Mouse (Mus musculus): ENCODE measurements around the gene Camta1. TPM values are rescaled to one million over a fixed set of nuclear protein-coding genes. Genes with fewer than 3 reads are reported as not detected.

Gene Camta1
- polyA plus RNA-seq, 1 experiment from 2014 or later = 159 TPM

- Histone ChIP-seq H3K27me3 (replicated peaks) (0 out of 2 replicates have a peak, but pooled peaks cover 7% of the 10 kb centered on the region), H3K4me1 (replicated peaks) (peaks cover 30% of the 10 kb centered on the region), H3K27ac (ENCODE audit: poor library complexity, severe bottlenecking) (0 out of 2 replicates have a peak overlapping the region, but pooled peaks have one; percentile 12), H3K4me3 (no peak overlapping the region), H3K9ac (no peak overlapping the region), H3K36me3 (no peaks in the 10 kb centered on the region), H3K9me3 (replicated peaks) (no peaks in the 10 kb centered on the region), H3K4me2 (no peak overlapping the region)
- 42% methylated on average over 11 of the region's 11 CpGs for WGBS
- ATAC-seq (ENCODE audit: insufficient number of reproducible peaks, low FRiP score) = no peak; the same call in 1 of the 2 replicates
These were observed 559.2 kb downstream of the Camta1 start for GRCm38 (mm10) chr4:151302195-151303126.

DNA sequence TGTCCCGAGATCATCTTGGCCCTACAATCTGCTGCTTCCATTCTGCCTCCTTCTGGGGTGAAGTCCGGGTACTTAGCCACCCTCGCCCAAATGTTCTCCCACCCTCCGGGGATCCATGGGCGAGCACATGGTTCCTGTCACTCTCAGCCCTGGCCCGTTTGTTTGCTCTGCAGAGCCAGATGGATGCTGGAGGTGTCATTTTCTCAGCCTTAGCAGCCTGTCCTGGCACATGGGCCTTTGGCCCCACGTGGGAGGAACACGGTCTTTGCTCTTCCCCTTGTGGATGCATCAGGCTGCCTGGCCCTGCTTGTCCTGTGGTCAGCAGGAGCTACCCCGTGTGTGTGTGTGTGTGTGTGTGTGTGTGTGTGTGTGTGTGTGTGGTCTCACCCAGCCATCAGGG is 560.3 kb downstream of the Camta1 start:
- Histone ChIP-seq H3K4me1 (replicated peaks) (peaks cover 37% of the 10 kb centered on the region), H3K36me3 (no peaks in the 10 kb centered on the region), H3K9me3 (replicated peaks) (no peaks in the 10 kb centered on the region), H3K27me3 (replicated peaks) (0 out of 2 replicates have a peak, but pooled peaks cover 7% of the 10 kb centered on the region), H3K4me3 (no peak overlapping the region), H3K9ac (no peak overlapping the region), H3K4me2 (no peak overlapping the region), H3K27ac (ENCODE audit: poor library complexity, severe bottlenecking) (no peak overlapping the region)
- 43% methylated on average over 9 of the region's 9 CpGs for WGBS
- ATAC-seq (ENCODE audit: insufficient number of reproducible peaks, low FRiP score) = no peak

- ATAC-seq (ENCODE audit: insufficient number of reproducible peaks, low FRiP score) = peak; percentile 62; the same call in 1 of the 2 replicates
- Histone ChIP-seq H3K4me3 (no peak overlapping the region), H3K27ac (ENCODE audit: poor library complexity, severe bottlenecking) (no peak overlapping the region), H3K4me2 (peak overlapping the region; percentile 20; the same call in 1 of the 2 replicates), H3K9me3 (replicated peaks) (no peaks in the 10 kb centered on the region), H3K27me3 (replicated peaks) (0 out of 2 replicates have a peak, but pooled peaks cover 7% of the 10 kb centered on the region), H3K4me1 (replicated peaks) (peaks cover 42% of the 10 kb centered on the region), H3K9ac (no peak overlapping the region), H3K36me3 (no peaks in the 10 kb centered on the region)
- 15% methylated on average over 15 of the region's 15 CpGs for WGBS
These were observed 561.0 kb downstream of the Camta1 start for GRCm38 (mm10) chr4:151300706-151301105.

DNA sequence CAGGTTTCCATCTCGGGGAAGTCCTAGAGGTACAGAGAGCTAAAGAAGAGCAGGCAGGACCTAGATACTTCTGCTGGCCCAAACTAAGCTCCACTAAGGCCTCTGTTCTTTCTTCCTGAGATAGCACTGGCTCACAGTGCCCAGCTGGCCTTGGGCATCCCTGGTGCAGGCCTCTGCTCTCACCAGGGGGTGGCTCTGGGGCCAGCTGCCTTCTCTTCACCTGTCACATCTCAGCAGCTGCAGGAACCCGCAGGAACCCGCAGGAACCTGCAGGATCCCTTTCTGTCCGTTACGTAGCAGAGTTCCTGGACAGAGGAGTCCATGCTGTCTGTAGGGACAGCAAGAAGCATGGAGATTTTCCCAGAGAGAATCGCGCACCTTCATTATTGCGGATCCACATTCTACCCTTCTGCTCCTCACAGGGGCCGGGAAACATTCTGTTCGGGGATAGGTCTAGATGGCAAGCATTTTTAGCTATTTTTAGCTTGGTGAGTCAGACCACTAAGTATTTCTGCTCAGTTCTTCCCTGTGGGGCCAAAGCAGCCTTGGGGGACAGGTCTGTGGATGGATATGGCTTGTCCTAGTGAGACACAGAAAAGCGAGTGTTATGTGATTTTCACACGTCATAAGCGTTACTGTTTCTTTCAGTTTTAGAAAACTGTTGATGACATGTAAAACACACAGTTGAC is 566.0 kb downstream of the Camta1 start:
- peak overlapping the region; percentile 79 for H3K27ac ChIP-seq (ENCODE audit: poor library complexity, severe bottlenecking)
- WGBS = 46% methylated on average over 13 of the region's 13 CpGs
- H3K4me1 ChIP-seq (replicated peaks) = peaks cover 39% of the 10 kb centered on the region
- no peak overlapping the region for H3K4me3 ChIP-seq
- H3K4me2 ChIP-seq = peak overlapping the region; percentile 54
- 0 out of 2 replicates have a peak, but pooled peaks cover 5% of the 10 kb centered on the region for H3K27me3 ChIP-seq (replicated peaks)
- no peaks in the 10 kb centered on the region for H3K36me3 ChIP-seq
- no peaks in the 10 kb centered on the region for H3K9me3 ChIP-seq (replicated peaks)
- no peak overlapping the region for H3K9ac ChIP-seq
- no peak for ATAC-seq (ENCODE audit: insufficient number of reproducible peaks, low FRiP score)

- H3K4me2 ChIP-seq = no peak overlapping the region
- H3K27me3 ChIP-seq (replicated peaks) = no peaks in the 10 kb centered on the region
- ATAC-seq (ENCODE audit: insufficient number of reproducible peaks, low FRiP score) = no peak
- H3K4me3 ChIP-seq = no peak overlapping the region
- H3K4me1 ChIP-seq (replicated peaks) = no peaks in the 10 kb centered on the region
- no peaks in the 10 kb centered on the region for H3K36me3 ChIP-seq
- H3K9ac ChIP-seq = no peak overlapping the region
- no peaks in the 10 kb centered on the region for H3K9me3 ChIP-seq (replicated peaks)
- H3K27ac ChIP-seq (ENCODE audit: poor library complexity, severe bottlenecking) = no peak overlapping the region
- 50% methylated on average over 6 of the region's 6 CpGs for WGBS
These were observed 572.6 kb downstream of the Camta1 start for GRCm38 (mm10) chr4:151288893-151289585.

GRCm38 (mm10) chr4:151285905-151286445 is 575.7 kb downstream of the Camta1 start:
- 67% methylated on average over 12 of the region's 12 CpGs for WGBS
- ATAC-seq (ENCODE audit: insufficient number of reproducible peaks, low FRiP score) = no peak
- Histone ChIP-seq H3K4me3 (no peak overlapping the region), H3K36me3 (no peaks in the 10 kb centered on the region), H3K9ac (no peak overlapping the region), H3K4me1 (replicated peaks) (no peaks in the 10 kb centered on the region), H3K4me2 (no peak overlapping the region), H3K27me3 (replicated peaks) (no peaks in the 10 kb centered on the region), H3K9me3 (replicated peaks) (no peaks in the 10 kb centered on the region), H3K27ac (ENCODE audit: poor library complexity, severe bottlenecking) (no peak overlapping the region)

- Histone ChIP-seq H3K9ac (no peak overlapping the region), H3K27ac (ENCODE audit: poor library complexity, severe bottlenecking) (no peak overlapping the region), H3K4me1 (replicated peaks) (no peaks in the 10 kb centered on the region), H3K36me3 (no peaks in the 10 kb centered on the region), H3K4me3 (no peak overlapping the region), H3K4me2 (no peak overlapping the region), H3K9me3 (replicated peaks) (no peaks in the 10 kb centered on the region), H3K27me3 (replicated peaks) (no peaks in the 10 kb centered on the region)
- WGBS = 58% methylated on average over 3 of the region's 3 CpGs
- no peak for ATAC-seq (ENCODE audit: insufficient number of reproducible peaks, low FRiP score)
These were observed 576.2 kb downstream of the Camta1 start for GRCm38 (mm10) chr4:151285432-151285831.

DNA sequence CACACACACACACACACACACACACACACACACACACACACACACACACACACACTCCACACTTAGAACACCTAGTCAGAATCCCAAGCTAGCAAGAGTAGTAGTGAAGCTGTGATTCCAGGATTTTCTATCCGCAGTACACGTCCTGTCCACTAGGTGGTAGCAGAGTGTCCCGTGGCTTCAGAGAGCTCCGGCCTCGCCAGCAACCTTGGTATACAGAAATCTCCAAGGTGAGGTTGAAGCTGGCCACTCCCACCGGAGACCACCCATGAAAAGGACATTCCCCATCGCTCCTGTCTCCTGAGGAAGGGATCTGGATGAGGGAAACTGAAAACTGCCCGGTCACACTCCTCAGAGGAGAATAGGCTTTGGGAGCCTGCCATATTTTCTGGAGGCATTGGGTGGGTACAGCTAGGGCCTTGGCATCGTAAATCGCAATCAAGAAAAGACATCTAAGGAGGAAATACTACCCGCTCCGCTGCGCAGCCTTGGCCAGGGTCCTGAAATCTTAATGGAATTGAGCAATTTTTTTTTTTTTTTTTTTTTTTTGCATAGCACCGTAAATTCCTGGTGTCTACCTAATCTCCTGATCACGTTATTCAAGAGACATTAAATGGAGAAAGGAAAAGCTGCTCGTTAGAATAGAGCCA is 578.5 kb downstream of the Camta1 start:
- Histone ChIP-seq H3K9ac (no peak overlapping the region), H3K27me3 (replicated peaks) (no peaks in the 10 kb centered on the region), H3K27ac (ENCODE audit: poor library complexity, severe bottlenecking) (no peak overlapping the region), H3K36me3 (no peaks in the 10 kb centered on the region), H3K4me1 (replicated peaks) (no peaks in the 10 kb centered on the region), H3K4me3 (no peak overlapping the region), H3K4me2 (no peak overlapping the region), H3K9me3 (replicated peaks) (no peaks in the 10 kb centered on the region)
- 35% methylated on average over 16 of the region's 16 CpGs for WGBS
- no peak for ATAC-seq (ENCODE audit: insufficient number of reproducible peaks, low FRiP score)

DNA sequence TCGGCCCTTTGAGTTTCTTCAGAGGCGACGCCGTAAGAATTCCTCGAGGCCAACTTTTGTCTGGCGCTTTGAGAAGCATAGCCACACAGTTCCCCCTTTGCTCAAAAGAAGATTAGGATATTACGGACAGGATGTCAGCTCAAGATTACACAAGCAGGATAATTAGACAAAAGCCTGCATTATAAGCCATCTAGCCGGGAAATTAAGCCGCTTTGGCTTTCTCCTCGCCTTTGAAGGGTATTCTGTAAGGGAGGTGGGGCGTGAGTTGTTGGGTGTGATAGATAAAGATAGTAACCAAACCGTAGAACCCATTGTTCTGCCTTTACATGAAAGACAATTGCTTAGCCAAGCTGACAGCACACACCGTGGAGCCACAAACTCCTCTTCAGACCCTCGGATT is 579.6 kb downstream of the Camta1 start:
- no peaks in the 10 kb centered on the region for H3K36me3 ChIP-seq
- ATAC-seq (ENCODE audit: insufficient number of reproducible peaks, low FRiP score) = no peak
- H3K4me1 ChIP-seq (replicated peaks) = no peaks in the 10 kb centered on the region
- H3K4me2 ChIP-seq = no peak overlapping the region
- H3K9me3 ChIP-seq (replicated peaks) = no peaks in the 10 kb centered on the region
- H3K27me3 ChIP-seq (replicated peaks) = no peaks in the 10 kb centered on the region
- 71% methylated on average over 14 of the region's 14 CpGs for WGBS
- H3K4me3 ChIP-seq = no peak overlapping the region
- no peak overlapping the region for H3K27ac ChIP-seq (ENCODE audit: poor library complexity, severe bottlenecking)
- H3K9ac ChIP-seq = no peak overlapping the region

- H3K4me1 ChIP-seq (replicated peaks) = peaks cover 27% of the 10 kb centered on the region
- H3K27me3 ChIP-seq (replicated peaks) = no peaks in the 10 kb centered on the region
- H3K27ac ChIP-seq (ENCODE audit: poor library complexity, severe bottlenecking) = no peak overlapping the region
- WGBS = 47% methylated on average over 13 of the region's 13 CpGs
- no peaks in the 10 kb centered on the region for H3K36me3 ChIP-seq
- no peaks in the 10 kb centered on the region for H3K9me3 ChIP-seq (replicated peaks)
- no peak overlapping the region for H3K4me3 ChIP-seq
- no peak overlapping the region for H3K9ac ChIP-seq
- 0 out of 2 replicates have a peak, but pooled peaks have one; percentile 23 for ATAC-seq (ENCODE audit: insufficient number of reproducible peaks, low FRiP score)
- H3K4me2 ChIP-seq = no peak overlapping the region
These were observed 586.4 kb downstream of the Camta1 start for GRCm38 (mm10) chr4:151275292-151275691.

All from heart, embryonic 12.5 days (tissue).